Mouse (Mus musculus): ENCODE measurements around the gene Otub2. TPM values are rescaled to one million over a fixed set of nuclear protein-coding genes. Genes with fewer than 3 reads are reported as not detected.
A peak's percentile ranks its signal among the peaks of the same experiment; 100 is the strongest.

Gene Otub2
- 3.8 and 5.6 TPM in 2 replicates for polyA plus RNA-seq (2012; ENCODE audit: insufficient read depth, insufficient read length, missing spikeins)

- Histone ChIP-seq H3K4me3 (ENCODE audit: insufficient read depth, low read length) (peak within 1 kb of the TSS; percentile 71), H3K4me1 (ENCODE audit: control insufficient read depth, insufficient read depth, low read length) (no peaks in the 10 kb centered on the region), H3K27ac (ENCODE audit: insufficient read depth, low read depth, low read length) (no peak within 1 kb of the TSS)
- TF ChIP-seq POLR2A (IDR thresholded peaks at IDR 0.05; ENCODE audit: borderline replicate concordance, low read depth, low read length) (no peak), CTCF (IDR thresholded peaks at IDR 0.05; ENCODE audit: low read depth, low read length) (no peak)
Observed at GRCm38 (mm10) chr12:103388505-103389347, at the start of gene Otub2. Otub2 (plus strand) TSS chr12:103388682.

DNA sequence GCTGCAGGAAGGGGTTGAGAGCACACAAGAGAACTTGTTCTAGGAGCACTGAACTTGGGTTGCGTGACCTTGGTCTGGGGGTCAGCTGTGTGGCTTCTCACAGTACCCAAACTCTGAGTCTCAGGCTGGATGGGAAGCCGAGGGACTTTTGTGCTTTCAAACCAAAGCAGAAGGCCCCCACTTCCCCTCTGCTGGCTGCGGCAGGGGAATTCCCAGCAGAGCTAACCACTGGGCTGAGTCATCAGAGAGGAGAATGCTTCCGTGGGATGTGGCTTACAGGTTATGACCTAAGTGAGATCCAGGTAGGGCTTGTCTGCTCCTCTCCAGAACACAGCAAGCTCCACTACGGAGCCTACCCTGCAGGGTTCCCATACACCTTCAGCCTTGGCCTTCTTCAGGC, 47.3 kb upstream of the Otub2 start:
- Histone ChIP-seq H3K4me1 (ENCODE audit: control insufficient read depth, insufficient read depth, low read length) (peaks cover 73% of the 10 kb centered on the region), H3K27ac (ENCODE audit: insufficient read depth, low read depth, low read length) (peak overlapping the region; percentile 68), H3K4me3 (ENCODE audit: insufficient read depth, low read length) (no peak overlapping the region)
- TF ChIP-seq CTCF (IDR thresholded peaks at IDR 0.05; ENCODE audit: low read depth, low read length) (no peak), POLR2A (IDR thresholded peaks at IDR 0.05; ENCODE audit: borderline replicate concordance, low read depth, low read length) (no peak)

DNA sequence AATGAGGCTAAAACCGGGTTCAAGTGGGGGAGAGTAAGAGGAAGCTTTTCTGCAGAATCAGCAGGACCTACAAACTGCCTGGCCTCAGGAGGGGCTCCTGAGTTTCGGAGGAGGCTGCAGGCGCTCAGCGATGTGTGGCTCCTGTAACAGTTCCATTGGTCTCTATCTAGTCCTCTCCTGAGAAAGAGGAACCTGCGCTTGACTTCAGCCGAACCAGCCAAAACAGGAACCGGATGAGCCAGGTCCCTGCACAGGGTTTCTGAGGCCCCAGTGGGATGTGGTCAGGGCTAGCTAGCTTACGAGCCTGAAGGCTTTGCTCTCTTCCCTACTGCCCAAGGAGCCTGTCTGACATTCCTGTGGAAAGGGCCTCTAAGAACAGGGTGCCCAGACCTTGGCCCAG, 45.0 kb upstream of the Otub2 start:
- Histone ChIP-seq H3K4me3 (ENCODE audit: insufficient read depth, low read length) (no peak overlapping the region), H3K4me1 (ENCODE audit: control insufficient read depth, insufficient read depth, low read length) (peaks cover 69% of the 10 kb centered on the region), H3K27ac (ENCODE audit: insufficient read depth, low read depth, low read length) (peak overlapping the region; percentile 75)
- TF ChIP-seq CTCF (IDR thresholded peaks at IDR 0.05; ENCODE audit: low read depth, low read length) (no peak), POLR2A (IDR thresholded peaks at IDR 0.05; ENCODE audit: borderline replicate concordance, low read depth, low read length) (no peak)

DNA sequence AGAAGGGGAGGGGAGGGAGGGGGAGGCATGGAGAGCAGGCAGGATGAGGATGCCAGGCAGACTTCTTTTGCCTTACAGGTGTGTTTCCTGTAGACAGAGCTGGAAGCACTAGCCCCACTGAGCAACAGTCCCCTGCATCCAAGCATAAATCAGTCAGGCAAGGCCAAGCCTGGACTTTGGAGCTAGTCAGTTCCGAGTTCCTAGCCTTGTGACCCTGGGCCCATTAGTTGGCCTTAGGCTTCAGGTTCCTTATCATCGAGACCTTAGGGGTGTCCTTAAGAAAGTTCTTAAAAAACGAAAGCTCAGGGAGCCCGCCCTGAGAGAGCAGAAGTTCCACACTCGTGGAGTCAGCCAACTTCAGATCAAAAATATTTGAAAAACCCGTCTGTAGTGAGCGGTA, 43.5 kb upstream of the Otub2 start:
- H3K27ac ChIP-seq (ENCODE audit: insufficient read depth, low read depth, low read length) = no peak overlapping the region
- TF ChIP-seq POLR2A (IDR thresholded peaks at IDR 0.05; ENCODE audit: borderline replicate concordance, low read depth, low read length) (no peak), CTCF (IDR thresholded peaks at IDR 0.05; ENCODE audit: low read depth, low read length) (no peak)
- peaks cover 57% of the 10 kb centered on the region for H3K4me1 ChIP-seq (ENCODE audit: control insufficient read depth, insufficient read depth, low read length)
- no peak overlapping the region for H3K4me3 ChIP-seq (ENCODE audit: insufficient read depth, low read length)

- Histone ChIP-seq H3K4me1 (ENCODE audit: control insufficient read depth, insufficient read depth, low read length) (peaks cover 38% of the 10 kb centered on the region), H3K27ac (ENCODE audit: insufficient read depth, low read depth, low read length) (peak overlapping the region; percentile 34), H3K4me3 (ENCODE audit: insufficient read depth, low read length) (no peak overlapping the region)
- no peak for TF ChIP-seq POLR2A (IDR thresholded peaks at IDR 0.05; ENCODE audit: borderline replicate concordance, low read depth, low read length)
- TF ChIP-seq CTCF (IDR thresholded peaks at IDR 0.05; ENCODE audit: low read depth, low read length) = no peak
Observed at GRCm38 (mm10) chr12:103346945-103347344, 41.5 kb upstream of the Otub2 start.

DNA sequence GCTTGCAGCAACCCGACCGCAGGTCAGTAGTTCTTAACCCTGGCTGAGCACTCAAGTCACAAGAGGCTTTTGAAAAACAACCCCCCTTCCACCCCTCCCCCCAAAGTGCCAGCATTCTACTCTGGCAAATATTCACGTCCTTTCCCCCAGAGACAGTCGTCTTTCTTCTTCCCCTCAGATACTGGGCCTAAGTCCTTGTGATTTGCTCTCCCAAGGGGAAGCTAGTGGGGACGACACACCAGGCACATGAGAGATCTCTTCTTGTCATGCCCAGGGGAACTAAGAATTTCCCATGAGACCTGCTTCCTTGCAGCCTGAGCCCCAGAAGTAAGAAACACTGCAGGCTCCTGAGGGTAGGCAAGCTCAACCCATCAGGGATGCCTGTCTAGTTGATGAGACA, 41.1 kb upstream of the Otub2 start:
- no peak for TF ChIP-seq POLR2A (IDR thresholded peaks at IDR 0.05; ENCODE audit: borderline replicate concordance, low read depth, low read length)
- no peak for TF ChIP-seq CTCF (IDR thresholded peaks at IDR 0.05; ENCODE audit: low read depth, low read length)
- Histone ChIP-seq H3K4me1 (ENCODE audit: control insufficient read depth, insufficient read depth, low read length) (peaks cover 34% of the 10 kb centered on the region), H3K4me3 (ENCODE audit: insufficient read depth, low read length) (no peak overlapping the region), H3K27ac (ENCODE audit: insufficient read depth, low read depth, low read length) (peak overlapping the region; percentile 34)

DNA sequence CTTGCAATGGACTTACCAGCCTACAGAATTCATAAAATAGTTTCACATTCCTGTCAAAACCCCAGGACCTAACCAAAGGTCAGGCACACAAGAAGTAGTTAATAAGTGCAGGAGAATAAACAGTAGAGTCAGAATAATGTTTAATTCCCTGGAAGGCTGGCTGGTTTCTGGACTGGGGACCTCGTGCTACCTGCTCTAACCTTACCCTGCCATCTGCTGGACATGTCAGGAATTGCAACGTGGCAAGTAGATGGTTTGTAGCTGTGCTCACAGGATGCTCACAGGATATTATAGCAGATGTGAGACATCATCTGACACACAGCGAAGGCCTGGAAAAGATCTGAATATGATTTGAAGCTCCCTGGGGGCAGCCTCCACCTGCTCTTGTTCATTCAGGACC, 40.0 kb upstream of the Otub2 start:
- H3K27ac ChIP-seq (ENCODE audit: insufficient read depth, low read depth, low read length) = no peak overlapping the region
- H3K4me3 ChIP-seq (ENCODE audit: insufficient read depth, low read length) = no peak overlapping the region
- H3K4me1 ChIP-seq (ENCODE audit: control insufficient read depth, insufficient read depth, low read length) = peaks cover 29% of the 10 kb centered on the region
- TF ChIP-seq POLR2A (IDR thresholded peaks at IDR 0.05; ENCODE audit: borderline replicate concordance, low read depth, low read length) (no peak), CTCF (IDR thresholded peaks at IDR 0.05; ENCODE audit: low read depth, low read length) (peak; percentile 71)

DNA sequence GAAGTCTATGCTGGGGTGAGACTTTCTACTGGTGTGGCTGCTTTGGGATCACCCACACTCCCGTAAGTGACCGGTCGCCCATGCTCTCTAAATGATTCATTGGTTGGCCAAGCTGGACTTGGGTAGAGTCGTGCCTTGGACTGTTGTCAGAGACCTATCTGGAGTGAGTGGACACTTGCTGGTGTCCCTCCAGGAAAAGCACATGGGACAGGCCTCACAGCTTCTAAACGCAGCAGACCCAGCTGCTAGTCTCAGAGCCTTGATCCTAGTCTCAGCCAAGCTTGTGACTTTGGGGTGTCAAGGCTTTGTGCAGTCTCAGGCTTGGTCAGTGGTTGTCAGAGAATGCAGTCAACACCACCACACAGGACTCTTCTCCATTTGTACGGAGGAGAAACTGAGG, 35.7 kb upstream of the Otub2 start:
- peaks cover 5% of the 10 kb centered on the region for H3K4me1 ChIP-seq (ENCODE audit: control insufficient read depth, insufficient read depth, low read length)
- TF ChIP-seq CTCF (IDR thresholded peaks at IDR 0.05; ENCODE audit: low read depth, low read length) = no peak
- TF ChIP-seq POLR2A (IDR thresholded peaks at IDR 0.05; ENCODE audit: borderline replicate concordance, low read depth, low read length) = no peak
- H3K4me3 ChIP-seq (ENCODE audit: insufficient read depth, low read length) = no peak overlapping the region
- H3K27ac ChIP-seq (ENCODE audit: insufficient read depth, low read depth, low read length) = no peak overlapping the region

DNA sequence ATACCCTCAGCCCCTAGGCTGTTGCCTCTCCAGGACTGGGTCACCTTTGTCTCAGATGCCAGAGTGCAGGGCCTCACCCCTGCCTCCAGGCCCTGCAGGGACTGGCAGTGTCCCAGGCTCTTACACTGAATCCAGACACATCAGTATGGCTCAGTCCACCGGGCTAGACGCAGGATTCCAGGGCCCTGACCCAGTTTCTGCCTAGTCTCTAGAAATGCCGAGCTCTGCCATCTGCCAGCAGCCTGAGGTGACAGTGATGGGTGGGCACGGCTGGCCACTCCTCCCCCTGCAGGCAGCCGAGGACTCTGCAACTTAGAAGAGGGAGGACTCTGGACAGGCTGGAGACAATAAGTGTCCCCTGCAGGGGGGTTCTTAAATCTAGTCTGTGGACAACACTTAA, 34.9 kb upstream of the Otub2 start:
- no peak overlapping the region for H3K4me3 ChIP-seq (ENCODE audit: insufficient read depth, low read length)
- no peaks in the 10 kb centered on the region for H3K4me1 ChIP-seq (ENCODE audit: control insufficient read depth, insufficient read depth, low read length)
- H3K27ac ChIP-seq (ENCODE audit: insufficient read depth, low read depth, low read length) = no peak overlapping the region
- TF ChIP-seq CTCF (IDR thresholded peaks at IDR 0.05; ENCODE audit: low read depth, low read length) = no peak
- no peak for TF ChIP-seq POLR2A (IDR thresholded peaks at IDR 0.05; ENCODE audit: borderline replicate concordance, low read depth, low read length)

GRCm38 (mm10) chr12:103355746-103356414, 32.6 kb upstream of the Otub2 start, which contains the start of gene Asb2:
Asb2 (minus strand) TSS chr12:103356001.
- H3K4me3 ChIP-seq (ENCODE audit: insufficient read depth, low read length) = no peak within 1 kb of the TSS

More at GRCm38 (mm10) chr12:103355746-103356414, 32.6 kb upstream of the Otub2 start, which contains the start of gene Asb2:
- Histone ChIP-seq H3K4me1 (ENCODE audit: control insufficient read depth, insufficient read depth, low read length) (no peaks in the 10 kb centered on the region), H3K27ac (ENCODE audit: insufficient read depth, low read depth, low read length) (no peak within 1 kb of the TSS)
- TF ChIP-seq POLR2A (IDR thresholded peaks at IDR 0.05; ENCODE audit: borderline replicate concordance, low read depth, low read length) (no peak), CTCF (IDR thresholded peaks at IDR 0.05; ENCODE audit: low read depth, low read length) (no peak)
